Mouse (Mus musculus) neural tube, embryonic 14.5 days (tissue): ENCODE measurements around the gene Sacs. TPM values are rescaled to one million over a fixed set of nuclear protein-coding genes. Genes with fewer than 3 reads are reported as not detected.
A peak's percentile ranks its signal among the peaks of the same experiment; 100 is the strongest.

Source experiments
- ATAC-seq: fragments of 200-750 bp; cut with Nextera tagmentation; 2 replicates; pipeline ENCODE4 v1.8.0; 2017; ENCODE audit warnings: low read depth, mild to moderate bottlenecking, moderate TSS enrichment, moderate library complexity
- H3K27ac ChIP-seq: fragments of 300-500 bp; sonication (generic); 2 replicates; pipeline ENCODE4 v1.5.1; 2014; ENCODE audit warnings: low read depth, mild to moderate bottlenecking, control low read depth, low read length, moderate library complexity, mixed read lengths
- H3K27me3 ChIP-seq: fragments of 300-500 bp; sonication (generic); 2 replicates; pipeline ENCODE4 v1.6.1; 2014; ENCODE audit warnings: low read length; ENCODE audit not compliant: control insufficient read depth, insufficient read depth
- H3K36me3 ChIP-seq: fragments of 300-500 bp; sonication (generic); 2 replicates; pipeline ENCODE4 v1.6.1; 2014; ENCODE audit warnings: low read length, mixed read lengths; ENCODE audit not compliant: control insufficient read depth, insufficient read depth
- H3K4me1 ChIP-seq: fragments of 300-500 bp; sonication (generic); 2 replicates; pipeline ENCODE4 v1.6.1; 2014; ENCODE audit warnings: low read length; ENCODE audit not compliant: control insufficient read depth, insufficient read depth
- H3K4me2 ChIP-seq: fragments of 300-500 bp; sonication (generic); 2 replicates; pipeline ENCODE4 v1.6.1; 2014; ENCODE audit warnings: mild to moderate bottlenecking, low read depth, low read length, control low read depth
- H3K4me3 ChIP-seq: fragments of 300-500 bp; sonication (generic); 2 replicates; pipeline ENCODE4 v1.5.1; 2014; ENCODE audit warnings: low read depth, low read length, control low read depth, mixed read lengths
- H3K9ac ChIP-seq: fragments of 300-500 bp; sonication (generic); replicated peaks from 2 replicates; pipeline ENCODE4 v1.6.1; 2014; ENCODE audit warnings: low read depth, mild to moderate bottlenecking, control low read depth, low read length, mixed read lengths
- H3K9me3 ChIP-seq: fragments of 300-500 bp; sonication (generic); 2 replicates; pipeline ENCODE4 v1.6.1; 2016; ENCODE audit warnings: low read length; ENCODE audit not compliant: control insufficient read depth
- WGBS: fragments of 180-500 bp; shearing (Covaris S2); extraction: QIAGEN DNeasy Blood & Tissue Kit; methylation state at CpG from one replicate; pipeline ENCODE4 v1.1.7; 2014; 5-methylcytosine and 5-hydroxymethylcytosine counted together
- polyA plus RNA-seq: library from polyadenylated mRNA; unstranded; fragments of >200 nt; fragmentation: Nextera tagmentation; extraction: Ambion mirVana; gene quantifications from 2 replicates; pipeline ENCODE4 v1.2.1, GENCODE M21; 2014

Gene Sacs
- polyA plus RNA-seq, 1 experiment from 2014 or later, result 19.5 TPM

- Histone ChIP-seq H3K27ac (no peak overlapping the region), H3K4me1 (peaks cover 10% of the 10 kb centered on the region), H3K9ac (no peak overlapping the region), H3K4me3 (no peak overlapping the region), H3K9me3 (no peaks in the 10 kb centered on the region), H3K4me2 (no peak overlapping the region), H3K36me3 (no peaks in the 10 kb centered on the region), H3K27me3 (no peaks in the 10 kb centered on the region)
- ATAC-seq, result no peak
- 92% methylated on average over 5 of the region's 5 CpGs for WGBS
Observed at GRCm38 (mm10) chr14:61171261-61171970, 33.2 kb downstream of the Sacs start.

- Histone ChIP-seq H3K36me3 (no peaks in the 10 kb centered on the region), H3K27ac (peak overlapping the region; percentile 91), H3K9me3 (no peaks in the 10 kb centered on the region), H3K4me2 (peak overlapping the region; percentile 58), H3K27me3 (no peaks in the 10 kb centered on the region), H3K4me1 (peaks cover 10% of the 10 kb centered on the region), H3K4me3 (peak overlapping the region; percentile 84), H3K9ac (peak overlapping the region; percentile 89)
- WGBS, result 0% methylated on average over 52 of the region's 52 CpGs
- peak; percentile 99 for ATAC-seq
Observed at GRCm38 (mm10) chr14:61172548-61173158, 34.4 kb downstream of the Sacs start.

- Histone ChIP-seq H3K9ac (peak overlapping the region; percentile 89), H3K4me2 (peak overlapping the region; percentile 58), H3K36me3 (no peaks in the 10 kb centered on the region), H3K4me1 (peaks cover 10% of the 10 kb centered on the region), H3K27ac (peak overlapping the region; percentile 91), H3K4me3 (peak overlapping the region; percentile 84), H3K9me3 (no peaks in the 10 kb centered on the region), H3K27me3 (no peaks in the 10 kb centered on the region)
- WGBS, result under 1% methylated on average over 37 of the region's 37 CpGs
- peak; percentile 59 for ATAC-seq
Observed at GRCm38 (mm10) chr14:61173229-61173628, 35.0 kb downstream of the Sacs start.

- WGBS, result 98% methylated on average over 7 of the region's 7 CpGs
- Histone ChIP-seq H3K9me3 (no peaks in the 10 kb centered on the region), H3K27ac (no peak overlapping the region), H3K4me1 (no peaks in the 10 kb centered on the region), H3K36me3 (peaks cover 8% of the 10 kb centered on the region), H3K9ac (no peak overlapping the region), H3K27me3 (no peaks in the 10 kb centered on the region), H3K4me3 (no peak overlapping the region), H3K4me2 (no peak overlapping the region)
- ATAC-seq, result no peak
Observed at GRCm38 (mm10) chr14:61191904-61192303, 53.6 kb downstream of the Sacs start.

- Histone ChIP-seq H3K4me3 (no peak overlapping the region), H3K27me3 (no peaks in the 10 kb centered on the region), H3K27ac (no peak overlapping the region), H3K4me1 (no peaks in the 10 kb centered on the region), H3K36me3 (peaks cover 8% of the 10 kb centered on the region), H3K4me2 (no peak overlapping the region), H3K9ac (no peak overlapping the region), H3K9me3 (no peaks in the 10 kb centered on the region)
- no peak for ATAC-seq
- 89% methylated on average over 10 of the region's 10 CpGs for WGBS
Observed at GRCm38 (mm10) chr14:61192326-61192725, 54.1 kb downstream of the Sacs start.

GRCm38 (mm10) chr14:61194416-61194815, 56.2 kb downstream of the Sacs start:
- WGBS, result 42% methylated on average over 4 of the region's 4 CpGs
- Histone ChIP-seq H3K36me3 (peaks cover 8% of the 10 kb centered on the region), H3K27ac (no peak overlapping the region), H3K9me3 (no peaks in the 10 kb centered on the region), H3K4me3 (no peak overlapping the region), H3K9ac (no peak overlapping the region), H3K4me2 (no peak overlapping the region), H3K4me1 (no peaks in the 10 kb centered on the region), H3K27me3 (no peaks in the 10 kb centered on the region)
- no peak for ATAC-seq

GRCm38 (mm10) chr14:61210111-61210510, 71.9 kb downstream of the Sacs start:
- peaks cover 39% of the 10 kb centered on the region for H3K36me3 ChIP-seq
- H3K4me1 ChIP-seq, result no peaks in the 10 kb centered on the region
- H3K9me3 ChIP-seq, result peaks cover 4% of the 10 kb centered on the region; the same call in 1 of the 2 replicates
- no peaks in the 10 kb centered on the region for H3K27me3 ChIP-seq
- H3K4me3 ChIP-seq, result no peak overlapping the region
- ATAC-seq, result no peak
- H3K9ac ChIP-seq, result no peak overlapping the region
- H3K27ac ChIP-seq, result no peak overlapping the region
- no peak overlapping the region for H3K4me2 ChIP-seq
- 97% methylated on average over 5 of the region's 5 CpGs for WGBS

- Histone ChIP-seq H3K36me3 (peaks cover 30% of the 10 kb centered on the region), H3K27me3 (no peaks in the 10 kb centered on the region), H3K4me1 (no peaks in the 10 kb centered on the region), H3K27ac (no peak overlapping the region), H3K9ac (no peak overlapping the region), H3K4me3 (no peak overlapping the region), H3K4me2 (no peak overlapping the region), H3K9me3 (no peaks in the 10 kb centered on the region; the same call in 1 of the 2 replicates)
- ATAC-seq, result no peak
- 96% methylated on average over 6 of the region's 6 CpGs for WGBS
Observed at GRCm38 (mm10) chr14:61211754-61212153, 73.5 kb downstream of the Sacs start.

- Histone ChIP-seq H3K9ac (no peak overlapping the region), H3K36me3 (no peaks in the 10 kb centered on the region), H3K4me3 (no peak overlapping the region), H3K27ac (no peak overlapping the region), H3K9me3 (no peaks in the 10 kb centered on the region), H3K4me1 (no peaks in the 10 kb centered on the region), H3K27me3 (no peaks in the 10 kb centered on the region), H3K4me2 (no peak overlapping the region)
- no peak for ATAC-seq
- WGBS, result 89% methylated on average over 5 of the region's 5 CpGs
Observed at GRCm38 (mm10) chr14:61221166-61221565, 82.9 kb downstream of the Sacs start.
